Comparison of ENCODE assay signal across 31 mouse cellular contexts in genomic region chr11:67723231-67724013, GRCm38 (mm10). TPM values are rescaled to one million over a fixed set of nuclear protein-coding genes. Genes with fewer than 3 reads are reported as not detected.
A peak's percentile ranks its signal among the peaks of the same experiment; 100 is the strongest.
DNase-seq lines count a peak whose midpoint lies in the region; ATAC-seq lines count a peak whose summit lies in the region.
"Had no signal": no experiment of that assay in that cellular context is flagged by ENCODE, and none has a peak within 500 bp of the region (broad histone marks: within the 10 kb centered on the region; RNA-seq: fewer than 3 reads in every experiment).

No protein-coding gene starts in this region.

- intact Hi-C loops in left cerebral cortex, postnatal 36 days (cut with DNase I): no loop called here

- DNase-seq in heart, adult 11 months: peak; percentile 81
- DNase-seq in frontal cortex, postnatal 14 days (ENCODE audit: low spot score in 2 of 2): peak; percentile 33 to 60
- DNase-seq in left cerebral cortex, postnatal 36 days (ENCODE audit: low spot score in 2 of 2): peak; percentile 59
- peak; percentile 76 for DNase-seq in telencephalon, adult 2 months (ENCODE audit: low read depth, low spot score)
- DNase-seq in Muller cell, postnatal 12 days (ENCODE audit: inconsistent ontology term): no peak
- DNase-seq: adrenal gland, postnatal 14 days; cerebellum, adult 11 months; cerebellum, postnatal 14 days; kidney, postnatal 4 days; lung, postnatal 36 days had no signal

- no peak overlapping the region for H3K4me3 ChIP-seq in heart, embryonic 11.5 days (ENCODE audit: low read depth, low read length)
- no peak overlapping the region for H3K4me3 ChIP-seq in kidney, embryonic 15.5 days (replicated peaks)
- H3K4me3 ChIP-seq: embryonic facial prominence, embryonic 15.5 days; forebrain, embryonic 10.5 days; heart, embryonic 13.5 days; intestine, embryonic 15.5 days; limb, embryonic 12.5 days; liver, embryonic 12.5 days; midbrain, embryonic 15.5 days; stomach, embryonic 15.5 days had no signal

- no peak overlapping the region for H3K27ac ChIP-seq in heart, embryonic 11.5 days (ENCODE audit: low read depth, low read length)
- no peak overlapping the region for H3K27ac ChIP-seq in kidney, embryonic 15.5 days
- H3K27ac ChIP-seq: embryonic facial prominence, embryonic 15.5 days; forebrain, embryonic 10.5 days; heart, embryonic 13.5 days; hindbrain, embryonic 14.5 days; intestine, embryonic 15.5 days; limb, embryonic 12.5 days; liver, embryonic 12.5 days; midbrain, embryonic 15.5 days; stomach, embryonic 15.5 days had no signal

- no peak overlapping the region for H3K9ac ChIP-seq in heart, embryonic 11.5 days (ENCODE audit: low read depth, low read length)
- H3K9ac ChIP-seq in kidney, embryonic 15.5 days: no peak overlapping the region
- H3K9ac ChIP-seq: embryonic facial prominence, embryonic 15.5 days; heart, embryonic 13.5 days; hindbrain, embryonic 14.5 days; intestine, embryonic 15.5 days; limb, embryonic 12.5 days; liver, embryonic 12.5 days; lung, embryonic 14.5 days; midbrain, embryonic 15.5 days; stomach, embryonic 15.5 days had no signal

- H3K9me3 ChIP-seq in heart, embryonic 11.5 days (replicated peaks; ENCODE audit: control insufficient read depth, low read length): no peaks in the 10 kb centered on the region
- H3K9me3 ChIP-seq in kidney, embryonic 15.5 days (replicated peaks): no peaks in the 10 kb centered on the region
- H3K9me3 ChIP-seq: embryonic facial prominence, embryonic 15.5 days; forebrain, embryonic 10.5 days; heart, embryonic 13.5 days; intestine, embryonic 15.5 days; limb, embryonic 12.5 days; liver, embryonic 12.5 days; midbrain, embryonic 15.5 days; stomach, embryonic 15.5 days had no signal

- H3K27me3 ChIP-seq in heart, embryonic 11.5 days (ENCODE audit: control insufficient read depth, insufficient read depth, low read length): no peaks in the 10 kb centered on the region
- no peaks in the 10 kb centered on the region for H3K27me3 ChIP-seq in kidney, embryonic 15.5 days
- H3K27me3 ChIP-seq: embryonic facial prominence, embryonic 15.5 days; heart, embryonic 13.5 days; intestine, embryonic 15.5 days; limb, embryonic 12.5 days; liver, embryonic 12.5 days; midbrain, embryonic 15.5 days; stomach, embryonic 15.5 days had no signal

- ATAC-seq in heart, embryonic 11.5 days (replicated peaks; ENCODE audit: insufficient number of reproducible peaks, low FRiP score, low TSS enrichment): no peak
- no peak for ATAC-seq in kidney, embryonic 15.5 days (replicated peaks; ENCODE audit: low FRiP score)
- ATAC-seq in erythroid progenitor cell, adult 5-6 weeks (replicated peaks; ENCODE audit: low FRiP score, poor library complexity, severe bottlenecking): no peak
- ATAC-seq: CD4-positive, CD25-positive, alpha-beta regulatory T cell, adult 4 months; midbrain, embryonic 15.5 days had no signal

- no peaks in the 10 kb centered on the region for H3K36me3 ChIP-seq in heart, embryonic 11.5 days (ENCODE audit: control insufficient read depth, insufficient read depth, low read length)
- H3K36me3 ChIP-seq in kidney, embryonic 15.5 days: no peaks in the 10 kb centered on the region
- H3K36me3 ChIP-seq: embryonic facial prominence, embryonic 15.5 days; forebrain, embryonic 10.5 days; G1E; heart, embryonic 13.5 days; intestine, embryonic 15.5 days; limb, embryonic 12.5 days; liver, embryonic 12.5 days; midbrain, embryonic 15.5 days; stomach, embryonic 15.5 days had no signal

- H3K4me2 ChIP-seq in heart, embryonic 11.5 days: no peak overlapping the region
- H3K4me2 ChIP-seq in kidney, embryonic 15.5 days: no peak overlapping the region
- H3K4me2 ChIP-seq: embryonic facial prominence, embryonic 15.5 days; heart, embryonic 13.5 days; hindbrain, embryonic 14.5 days; intestine, embryonic 15.5 days; limb, embryonic 12.5 days; liver, embryonic 12.5 days; lung, embryonic 14.5 days; midbrain, embryonic 15.5 days; stomach, embryonic 15.5 days had no signal

- 56% methylated on average over 8 of the region's 8 CpGs for WGBS in heart, embryonic 11.5 days (ENCODE audit: insufficient replicate concordance)
- WGBS in kidney, embryonic 15.5 days: 74% methylated on average over 8 of the region's 8 CpGs

- H3K4me1 ChIP-seq in heart, embryonic 11.5 days (ENCODE audit: control insufficient read depth, insufficient read depth, low read length): 0 out of 2 replicates have a peak, but pooled peaks cover 3% of the 10 kb centered on the region
- no peaks in the 10 kb centered on the region for H3K4me1 ChIP-seq in kidney, embryonic 15.5 days
- H3K4me1 ChIP-seq: forebrain, embryonic 10.5 days; intestine, embryonic 15.5 days; limb, embryonic 12.5 days; midbrain, embryonic 15.5 days; stomach, embryonic 15.5 days had no signal

RNA-seq across cellular contexts. Expression of gene Rcvrn, which starts 28.3 kb away (rescaled TPM):
- polyA plus RNA-seq in heart, embryonic 11.5 days (2014; fragmentation: Nextera tagmentation; extraction: Ambion mirVana): not detected in 2 replicates
- total RNA-seq in left cerebral cortex, postnatal 36 days (2021): 1 to 10 TPM; 1.1 to 2.5 TPM
- not detected in 2 replicates for polyA plus RNA-seq in kidney, embryonic 15.5 days (2015; fragmentation: Nextera tagmentation; extraction: Ambion mirVana)
- not detected in 2 replicates for total RNA-seq in erythroid progenitor cell, adult 5-6 weeks (2015; ENCODE audit: low replicate concordance)
- not detected in 2 replicates for total RNA-seq in erythroid progenitor cell, adult 5-6 weeks (2017; ENCODE audit: low replicate concordance)
- total RNA-seq: adrenal gland, postnatal 14 days; G1E; megakaryocyte-erythroid progenitor cell, adult 5-6 weeks; neutrophil, adult 5-6 weeks had no signal
- polyA plus RNA-seq: CD4-positive, CD25-positive, alpha-beta regulatory T cell, adult 4 months; embryonic facial prominence, embryonic 15.5 days; forebrain, embryonic 10.5 days; G1E; gonadal fat pad, adult 2 months; heart, embryonic 13.5 days; hindbrain, embryonic 14.5 days; intestine, embryonic 15.5 days; kidney, embryonic 14.5 days; limb, embryonic 12.5 days; liver, embryonic 12.5 days; lung, embryonic 14.5 days; midbrain, embryonic 15.5 days; stomach, embryonic 15.5 days had no signal

RNA-seq across cellular contexts. Expression of gene Glp2r, which starts 47.5 kb away (rescaled TPM):
- 0.03 TPM in 1 of 2 replicates, not detected in the other for polyA plus RNA-seq in heart, embryonic 11.5 days (2014; fragmentation: Nextera tagmentation; extraction: Ambion mirVana)
- 1 to 10 TPM in 1 of 2 experiments, under 1 TPM in 1; 0.97 to 1.5 TPM for total RNA-seq in left cerebral cortex, postnatal 36 days (2021)
- polyA plus RNA-seq in kidney, embryonic 15.5 days (2015; fragmentation: Nextera tagmentation; extraction: Ambion mirVana): 0.17 and 0.19 TPM in 2 replicates
- total RNA-seq in erythroid progenitor cell, adult 5-6 weeks (2015; ENCODE audit: low replicate concordance): not detected in 2 replicates
- total RNA-seq in erythroid progenitor cell, adult 5-6 weeks (2017; ENCODE audit: low replicate concordance): not detected in 2 replicates
- total RNA-seq: adrenal gland, postnatal 14 days; heart, postnatal 25 days; megakaryocyte-erythroid progenitor cell, adult 5-6 weeks; neutrophil, adult 5-6 weeks had no signal
- polyA plus RNA-seq: CD4-positive, CD25-positive, alpha-beta regulatory T cell, adult 4 months; forebrain, embryonic 10.5 days; G1E; heart, embryonic 13.5 days; hindbrain, embryonic 14.5 days; kidney, embryonic 14.5 days; limb, embryonic 12.5 days had no signal

RNA-seq across cellular contexts. Expression of gene Gsg1l2, which starts 51.0 kb away (rescaled TPM):
- polyA plus RNA-seq in heart, embryonic 11.5 days (2014; fragmentation: Nextera tagmentation; extraction: Ambion mirVana): not detected in 2 replicates
- total RNA-seq in left cerebral cortex, postnatal 36 days (2021): not detected
- not detected in 2 replicates for polyA plus RNA-seq in kidney, embryonic 15.5 days (2015; fragmentation: Nextera tagmentation; extraction: Ambion mirVana)
- not detected in 2 replicates for total RNA-seq in erythroid progenitor cell, adult 5-6 weeks (2015; ENCODE audit: low replicate concordance)
- total RNA-seq in erythroid progenitor cell, adult 5-6 weeks (2017; ENCODE audit: low replicate concordance): not detected in 2 replicates
- total RNA-seq: adrenal gland, postnatal 14 days; G1E; heart, postnatal 25 days; layer of hippocampus, postnatal 10 days; megakaryocyte-erythroid progenitor cell, adult 5-6 weeks; neutrophil, adult 5-6 weeks had no signal
- polyA plus RNA-seq: CD4-positive, CD25-positive, alpha-beta regulatory T cell, adult 4 months; embryonic facial prominence, embryonic 15.5 days; forebrain, embryonic 10.5 days; G1E; gonadal fat pad, adult 2 months; heart, embryonic 13.5 days; hindbrain, embryonic 14.5 days; intestine, embryonic 15.5 days; kidney, embryonic 14.5 days; limb, embryonic 12.5 days; liver, embryonic 12.5 days; lung, embryonic 14.5 days; midbrain, embryonic 15.5 days; stomach, embryonic 15.5 days had no signal
